Mouse (Mus musculus) left cerebral cortex, postnatal 36 days (tissue): ENCODE results near the gene Heatr1. TPM values are rescaled to one million over a fixed set of nuclear protein-coding genes. Genes with fewer than 3 reads are reported as not detected.
"Not testable (repeated sequence)": the region's sequence is repeated elsewhere in the genome, so short reads cannot be mapped to it uniquely, and the experiment has no call there.

Experiments used
- DNase-seq, 2 experiments: peaks; one replicate each; pipeline ENCODE4 v3.0.0; 2021 to 2022; ENCODE audit warnings: low spot score in 2 of 2, mixed read lengths in 1 of 2
- intact Hi-C: fragments of 180-260 bp; cut with DNase I; formaldehyde crosslinking; loops from one replicate; pipeline ENCODE4 v1.15.1; 2025
- total RNA-seq, 2 experiments: library from RNA; stranded (reverse); gene quantifications; 2 replicates each; pipeline ENCODE4 v1.2.3; 2021

Gene Heatr1
- total RNA-seq, 2 experiments from 2014 or later, result 24.1 to 31.6 TPM

- peak; percentile 29 to 30 for DNase-seq
- intact Hi-C loops, result no loop called here
Measured at GRCm38 (mm10) chr13:12442008-12442587, 47.3 kb downstream of the Heatr1 start.

DNA sequence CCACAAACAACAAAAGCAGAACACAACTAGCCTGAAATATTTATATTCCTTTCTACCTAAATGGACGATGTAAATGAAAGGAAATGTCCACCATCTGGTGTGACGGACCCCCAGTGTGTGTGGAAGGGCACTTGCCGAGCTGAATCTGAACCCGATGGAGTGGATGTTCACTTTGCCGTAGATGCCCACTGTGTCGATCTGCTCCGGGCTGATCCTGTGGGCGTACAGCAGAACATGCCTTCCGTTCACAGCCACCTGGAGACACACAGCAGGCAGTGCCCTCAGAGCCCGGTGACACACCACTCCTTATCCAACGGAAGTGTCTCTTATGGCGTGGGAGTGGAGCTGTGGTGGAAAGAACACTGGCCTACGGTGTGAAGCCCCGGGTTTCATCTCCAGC is 58.3 kb downstream of the Heatr1 start:
- intact Hi-C loops, result no loop called here
- no peak for DNase-seq

- intact Hi-C loops, result no loop called here
- DNase-seq, result no peak
Measured at GRCm38 (mm10) chr13:12454686-12455390, 60.0 kb downstream of the Heatr1 start.

DNA sequence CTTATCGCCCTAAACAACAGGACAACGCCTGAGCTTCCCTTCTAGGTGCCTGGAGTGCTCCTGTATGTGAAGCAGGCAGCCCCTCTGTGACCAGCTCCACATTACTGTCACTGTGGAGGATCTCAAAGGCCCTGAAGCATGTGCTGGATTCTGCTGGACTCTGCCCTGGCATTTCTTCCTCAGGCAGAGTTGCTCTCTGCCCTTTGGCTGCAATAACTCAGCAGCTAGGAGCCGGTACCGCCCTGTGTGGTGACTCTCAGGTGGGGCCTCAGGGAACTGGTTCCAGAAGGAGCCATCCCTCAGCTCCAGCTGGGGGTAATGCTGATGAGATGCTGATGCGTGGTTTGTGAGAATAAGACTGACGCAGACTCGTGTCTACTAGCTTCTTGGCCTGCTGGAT is 61.9 kb downstream of the Heatr1 start:
- intact Hi-C loops, result no loop called here
- DNase-seq, result no peak

- intact Hi-C loops, result loop anchor here (5.0 kb wide), 1 partner anchor 107 kb away; the partner anchor contains the start of gene Ero1lb
- peak; percentile 45 to 57 for DNase-seq
Measured at GRCm38 (mm10) chr13:12460443-12460842, 65.6 kb downstream of the Heatr1 start.

DNA sequence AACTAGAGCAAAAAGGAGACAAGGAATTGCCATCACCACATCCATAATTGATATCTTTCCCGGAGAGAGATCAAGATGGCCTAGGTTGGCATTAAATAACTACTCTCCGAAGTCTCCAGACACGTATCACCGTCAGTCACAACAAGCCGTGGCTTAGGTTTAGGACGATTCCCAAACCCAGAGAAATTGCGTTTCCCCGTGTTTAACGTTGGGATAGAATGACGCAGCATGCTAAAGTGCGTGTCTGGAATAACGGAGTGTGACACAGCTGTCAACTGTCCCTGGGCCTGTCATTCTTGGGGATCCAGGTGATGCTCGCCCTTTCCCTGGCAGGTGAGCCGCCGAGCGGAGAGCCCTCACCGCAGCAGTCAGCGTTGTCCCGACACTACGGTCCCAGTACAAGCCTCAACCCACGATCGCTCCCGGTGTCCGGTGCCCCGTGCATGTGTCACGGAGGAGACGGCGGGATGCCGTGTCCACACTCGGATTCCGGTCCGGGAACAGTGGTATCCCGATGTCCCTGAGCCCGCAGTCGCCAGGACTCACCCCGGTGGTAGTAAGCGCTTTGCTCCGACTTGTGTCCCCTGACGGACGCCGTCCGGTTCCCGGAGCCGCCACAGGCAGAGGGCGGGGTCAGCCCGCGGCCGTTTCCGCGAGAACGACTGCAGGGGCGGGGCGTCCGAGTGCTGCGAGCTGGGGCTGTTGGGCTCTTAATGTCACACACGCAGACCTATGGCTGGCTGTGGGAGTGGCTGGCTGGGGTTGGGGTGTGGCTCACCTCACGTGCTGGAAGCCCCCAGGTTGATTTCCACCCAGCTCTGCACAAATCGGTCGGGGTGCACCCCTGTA is 66.3 kb downstream of the Heatr1 start:
- DNase-seq, result peak; percentile 90
- intact Hi-C loops, result loop anchor here (5.0 kb wide), 1 partner anchor 106 kb away; the partner anchor contains the start of gene Ero1lb

DNA sequence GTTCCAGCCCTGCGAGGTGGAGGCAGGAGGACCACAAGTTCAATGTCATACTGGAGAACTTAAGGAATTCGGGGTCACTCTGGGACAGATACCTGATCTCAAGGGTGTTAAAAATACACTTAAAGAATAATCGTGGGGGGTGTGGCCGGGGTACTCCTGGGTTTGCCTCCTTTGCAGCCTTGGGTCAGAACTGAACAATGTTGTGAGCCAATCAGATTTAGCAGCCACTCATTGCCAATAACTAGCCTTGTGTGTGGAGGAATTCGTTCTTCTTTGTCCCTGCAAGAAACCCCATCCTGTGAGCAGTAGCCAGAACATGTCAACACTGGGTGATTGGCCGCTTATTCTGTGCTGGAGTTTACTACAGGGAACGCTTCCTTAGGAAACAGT is 66.9 kb downstream of the Heatr1 start:
- intact Hi-C loops, result loop anchor here (5.0 kb wide), 1 partner anchor 106 kb away; the partner anchor contains the start of gene Ero1lb
- DNase-seq, result peak in 1 of 2 experiments; percentile 13

- intact Hi-C loops, result loop anchor here (5.0 kb wide), 1 partner anchor 105 kb away; the partner anchor contains the start of gene Ero1lb
- DNase-seq, result no peak
Measured at GRCm38 (mm10) chr13:12462623-12463022, 67.8 kb downstream of the Heatr1 start.

GRCm38 (mm10) chr13:12464159-12464558 is 69.3 kb downstream of the Heatr1 start:
- not testable (repeated sequence) for DNase-seq
- intact Hi-C loops, result loop anchor here (5.0 kb wide), 1 partner anchor 103 kb away; the partner anchor contains the start of gene Ero1lb

GRCm38 (mm10) chr13:12464844-12465243 is 70.0 kb downstream of the Heatr1 start, which contains the start of gene Lgals8:
Lgals8 (minus strand) TSS chr13:12464944.
- intact Hi-C loops, result loop anchor here (5.0 kb wide), 1 partner anchor 102 kb away; the partner anchor contains the start of gene Ero1lb
- no peak for DNase-seq

DNA sequence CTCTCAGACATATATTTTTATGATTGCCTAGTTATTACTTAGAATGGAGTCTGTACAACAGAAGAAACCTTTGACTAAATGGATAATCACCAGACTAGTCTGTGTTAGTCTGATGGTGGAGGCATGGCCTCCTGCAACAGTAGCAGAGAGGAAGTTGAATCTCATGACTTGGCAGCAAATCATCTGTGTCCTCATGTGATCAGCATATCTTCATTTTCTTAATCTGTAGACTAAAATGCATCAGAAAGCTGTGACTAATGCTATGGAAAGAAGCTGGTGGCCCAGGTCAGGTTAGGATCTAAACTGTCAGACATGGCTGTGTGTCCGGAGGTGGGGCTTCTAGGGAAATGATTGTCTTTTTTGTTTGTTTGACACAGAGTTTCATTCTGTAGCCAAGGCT is 73.7 kb downstream of the Heatr1 start:
- DNase-seq, result no peak
- intact Hi-C loops, result no loop called here

- intact Hi-C loops, result loop anchor here (2.0 to 10.0 kb wide), 3 partner anchors 61 to 943 kb away; no protein-coding TSS in a partner anchor
- DNase-seq, result peak; percentile 46 to 74
Measured at GRCm38 (mm10) chr13:12473724-12474378, 79.0 kb downstream of the Heatr1 start.

DNA sequence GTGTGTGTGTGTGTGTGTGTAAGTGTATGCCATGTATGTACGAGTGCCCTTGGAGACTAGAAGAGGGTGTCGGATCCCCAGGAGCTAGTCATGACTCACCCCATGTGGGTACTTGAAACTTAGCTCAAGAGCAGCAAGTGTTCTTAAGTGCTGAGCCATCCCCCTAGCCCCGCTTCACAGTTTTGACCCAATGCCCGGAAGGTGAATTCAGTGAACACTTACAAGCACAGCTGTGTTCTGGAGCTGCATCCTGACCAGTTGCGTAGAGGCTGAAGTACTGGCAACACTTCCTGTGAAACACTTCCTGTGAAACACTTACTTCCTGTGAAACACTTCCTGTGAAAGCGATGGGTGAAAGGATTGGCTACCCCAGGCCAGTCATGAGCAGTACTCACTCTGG is 80.4 kb downstream of the Heatr1 start:
- no peak for DNase-seq
- intact Hi-C loops, result loop anchor here (10.0 kb wide), 1 partner anchor 60 kb away; no protein-coding TSS in a partner anchor

- no peak for DNase-seq
- intact Hi-C loops, result loop anchor here (10.0 kb wide), 1 partner anchor 58 kb away; no protein-coding TSS in a partner anchor
Measured at GRCm38 (mm10) chr13:12476886-12477285, 82.1 kb downstream of the Heatr1 start.

DNA sequence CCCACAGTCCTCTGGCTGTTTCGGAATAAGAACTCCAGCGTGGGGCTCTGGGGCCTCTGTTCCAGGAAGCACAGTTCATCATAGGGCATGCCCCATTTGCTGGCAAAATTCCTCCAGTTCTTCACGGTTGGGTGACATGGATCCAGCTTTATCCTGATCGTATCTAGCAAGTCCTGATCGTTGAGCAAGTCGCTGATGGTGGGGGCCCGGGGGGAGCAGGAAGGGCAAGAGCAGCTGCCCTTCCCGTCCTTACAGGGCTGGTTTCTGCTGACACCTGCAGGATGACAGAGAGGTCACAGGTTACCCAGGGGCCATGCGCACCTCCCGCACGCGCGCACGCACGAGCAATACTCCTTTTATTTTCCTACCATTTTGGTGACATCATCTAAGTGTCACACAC is 83.5 kb downstream of the Heatr1 start:
- no peak for DNase-seq
- intact Hi-C loops, result loop anchor here (10.0 kb wide), 1 partner anchor 56 kb away; no protein-coding TSS in a partner anchor

- DNase-seq, result no peak
Measured at GRCm38 (mm10) chr13:12479802-12480201, 85.0 kb downstream of the Heatr1 start.

GRCm38 (mm10) chr13:12485197-12485596 is 90.4 kb downstream of the Heatr1 start:
- intact Hi-C loops, result no loop called here

More at GRCm38 (mm10) chr13:12479802-12480201, 85.0 kb downstream of the Heatr1 start:
- intact Hi-C loops, result loop anchor here (10.0 kb wide), 1 partner anchor 55 kb away; no protein-coding TSS in a partner anchor

GRCm38 (mm10) chr13:12485640-12486039 is 90.8 kb downstream of the Heatr1 start:
- intact Hi-C loops, result no loop called here
- DNase-seq, result no peak

More at GRCm38 (mm10) chr13:12485197-12485596, 90.4 kb downstream of the Heatr1 start:
- DNase-seq, result no peak
